Mouse (Mus musculus) small intestine, adult 2 months (tissue): ENCODE measurements at regions not wholly inside any gene's neighbourhood (a gene's known extent, or its start where the extent isn't known, plus 50 kb on each side); places are given as distances from the start of the nearest gene placed in this dataset.

Experiments used
- CTCF ChIP-seq: fragments of 200-500 bp; IDR thresholded peaks from 2 replicates; pipeline ENCODE4 v1.5.1; 2012; ENCODE audit warnings: low read depth, mild to moderate bottlenecking, control low read depth, inconsistent platforms, low read length, moderate library complexity, mixed read lengths; ENCODE audit not compliant: insufficient replicate concordance, insufficient read length; ENCODE audit errors: extremely low read depth
- POLR2A ChIP-seq: fragments of 200-500 bp; IDR thresholded peaks from 2 replicates; pipeline ENCODE4 v1.6.1; 2012; ENCODE audit warnings: low read depth, mild to moderate bottlenecking, control low read depth, inconsistent platforms, low read length, moderate library complexity

DNA sequence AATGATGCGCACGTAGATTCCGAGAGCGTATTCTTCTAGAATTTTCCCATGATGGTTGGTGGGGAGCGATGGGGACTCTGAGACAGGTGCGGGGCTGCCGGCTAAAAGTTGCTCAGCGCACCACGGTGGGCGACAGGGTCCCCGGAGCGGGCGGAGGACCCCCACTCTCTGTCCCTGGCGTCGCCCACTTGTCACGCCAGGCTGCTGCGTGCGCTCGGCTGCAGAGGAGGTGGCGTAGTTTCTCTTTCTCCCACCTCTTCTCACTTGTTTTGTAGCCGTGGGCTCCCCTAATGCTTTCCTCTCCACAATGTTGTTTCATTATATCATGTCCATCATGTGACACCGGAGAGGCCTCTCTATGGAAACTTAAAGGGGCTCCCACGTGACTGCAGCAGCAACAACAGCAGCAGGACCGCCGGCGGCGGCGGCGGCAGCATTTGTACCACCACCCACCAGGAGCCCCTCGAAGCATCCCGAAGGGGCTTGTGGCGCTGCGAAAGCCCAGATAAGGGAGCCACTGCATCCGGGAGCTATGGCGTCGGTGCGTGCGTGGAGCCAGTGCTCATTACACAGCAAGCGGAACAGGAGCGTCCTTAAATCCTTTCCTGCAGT lies 180.3 kb upstream of the Mkln1 start:
- TF ChIP-seq CTCF: no peak
- TF ChIP-seq POLR2A: no peak; the same call in 1 of the 2 replicates
